Mouse (Mus musculus): ENCODE data around the gene Hck. TPM values are rescaled to one million over a fixed set of nuclear protein-coding genes. Genes with fewer than 3 reads are reported as not detected.

Gene Hck
- polyA plus RNA-seq, 1 experiment from 2014 or later: 5.4 TPM

GRCm38 (mm10) chr2:153199114-153199513 is 90.8 kb downstream of the Hck start:
- peaks cover 28% of the 10 kb centered on the region for H3K36me3 ChIP-seq (ENCODE audit: control insufficient read depth, insufficient read depth, low read length)

More at GRCm38 (mm10) chr2:153199114-153199513, 90.8 kb downstream of the Hck start:
- H3K27ac ChIP-seq (ENCODE audit: low read length): no peak overlapping the region
- no peaks in the 10 kb centered on the region for H3K27me3 ChIP-seq (replicated peaks; ENCODE audit: control insufficient read depth, insufficient read depth, low read length)
- H3K9me3 ChIP-seq (ENCODE audit: control insufficient read depth, low read length): no peaks in the 10 kb centered on the region
- 85% methylated on average over 2 of the region's 2 CpGs for WGBS
- H3K4me2 ChIP-seq (ENCODE audit: low read depth, low read length): no peak overlapping the region
- H3K4me1 ChIP-seq (ENCODE audit: control insufficient read depth, insufficient read depth, low read length): 0 out of 2 replicates have a peak, but pooled peaks cover 3% of the 10 kb centered on the region
- H3K4me3 ChIP-seq (ENCODE audit: low read length): no peak overlapping the region
- H3K9ac ChIP-seq (ENCODE audit: low read depth, low read length): no peak overlapping the region
- no peak for ATAC-seq

Other genes starting within 250 kb of the Hck start
- gene Mylk2, start 197.1 kb upstream of the Hck start, polyA plus RNA-seq (2015; fragmentation: Nextera tagmentation; extraction: Ambion mirVana): 0.12 TPM in 1 of 2 replicates, not detected in the other
- gene Foxs1, start 175.3 kb upstream of the Hck start, polyA plus RNA-seq (2015; fragmentation: Nextera tagmentation; extraction: Ambion mirVana): 2.8 and 3.7 TPM in 2 replicates
- 0.13 and 0.27 TPM in 2 replicates for gene Dusp15, start 156.8 kb upstream of the Hck start, polyA plus RNA-seq (2015; fragmentation: Nextera tagmentation; extraction: Ambion mirVana)
- 0.16 and 0.18 TPM in 2 replicates for gene Ttll9, start 146.0 kb upstream of the Hck start, polyA plus RNA-seq (2015; fragmentation: Nextera tagmentation; extraction: Ambion mirVana)
- 92.6 and 94.1 TPM in 2 replicates for gene Pdrg1, start 93.0 kb upstream of the Hck start, polyA plus RNA-seq (2015; fragmentation: Nextera tagmentation; extraction: Ambion mirVana)
- gene Xkr7, start 76.6 kb upstream of the Hck start, polyA plus RNA-seq (2015; fragmentation: Nextera tagmentation; extraction: Ambion mirVana): 0.06 TPM in 2 replicates
- 0.59 and 0.92 TPM in 2 replicates for gene Ccm2l, start 42.5 kb upstream of the Hck start, polyA plus RNA-seq (2015; fragmentation: Nextera tagmentation; extraction: Ambion mirVana)
- gene Tm9sf4, start 52.8 kb downstream of the Hck start, polyA plus RNA-seq (2015; fragmentation: Nextera tagmentation; extraction: Ambion mirVana): 95.8 and 101 TPM in 2 replicates
- 10.7 and 11.4 TPM in 2 replicates for gene Tspyl3, start 117.0 kb downstream of the Hck start, polyA plus RNA-seq (2015; fragmentation: Nextera tagmentation; extraction: Ambion mirVana)
- gene Plagl2, start 133.0 kb downstream of the Hck start, polyA plus RNA-seq (2015; fragmentation: Nextera tagmentation; extraction: Ambion mirVana): 53.5 and 67.5 TPM in 2 replicates
- 13.3 and 13.5 TPM in 2 replicates for gene Pofut1, start 133.1 kb downstream of the Hck start, polyA plus RNA-seq (2015; fragmentation: Nextera tagmentation; extraction: Ambion mirVana)
- 8.2 and 8.3 TPM in 2 replicates for gene Kif3b, start 182.9 kb downstream of the Hck start, polyA plus RNA-seq (2015; fragmentation: Nextera tagmentation; extraction: Ambion mirVana)
- 6.8 and 6.9 TPM in 2 replicates for gene Asxl1, start 237.4 kb downstream of the Hck start, polyA plus RNA-seq (2015; fragmentation: Nextera tagmentation; extraction: Ambion mirVana)